Mouse (Mus musculus) adrenal gland, adult 8-10 months (tissue): ENCODE results near the gene Mettl23. TPM values are rescaled to one million over a fixed set of nuclear protein-coding genes. Genes with fewer than 3 reads are reported as not detected.
"Not testable (repeated sequence)": the region's sequence is repeated elsewhere in the genome, so short reads cannot be mapped to it uniquely, and the experiment has no call there.

ENCODE experiments used
- DNase-seq: peaks from one replicate; pipeline ENCODE4 v3.0.0; 2022
- total RNA-seq, 4 experiments: library from RNA; stranded (reverse); gene quantifications; 2 replicates each; pipeline ENCODE4 v1.2.4; 2022

Mettl23 gene
- total RNA-seq, 4 experiments from 2014 or later = 28.2 to 43.9 (median 32.6) TPM

DNA sequence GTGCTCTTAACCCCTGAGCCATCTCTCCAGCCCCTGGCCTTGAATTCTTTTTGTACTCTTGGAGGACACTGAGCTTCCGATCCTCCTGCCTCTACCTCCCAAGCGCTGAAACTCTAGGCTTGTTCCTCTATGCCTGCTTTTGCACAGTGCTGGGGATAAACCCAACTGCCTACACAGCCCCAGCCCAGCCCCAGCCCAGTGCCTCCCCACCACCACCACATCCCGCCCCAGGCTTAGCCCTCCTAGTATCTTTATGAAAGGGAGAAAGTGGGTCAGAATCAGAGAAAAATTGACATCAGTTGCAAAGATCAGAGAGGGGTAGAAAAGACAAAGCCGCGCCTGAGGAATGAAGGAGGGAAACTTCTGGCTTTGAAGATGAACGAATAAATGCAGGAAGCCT lies 41.0 kb downstream of the Mettl23 start:
- DNase-seq = no peak

DNA sequence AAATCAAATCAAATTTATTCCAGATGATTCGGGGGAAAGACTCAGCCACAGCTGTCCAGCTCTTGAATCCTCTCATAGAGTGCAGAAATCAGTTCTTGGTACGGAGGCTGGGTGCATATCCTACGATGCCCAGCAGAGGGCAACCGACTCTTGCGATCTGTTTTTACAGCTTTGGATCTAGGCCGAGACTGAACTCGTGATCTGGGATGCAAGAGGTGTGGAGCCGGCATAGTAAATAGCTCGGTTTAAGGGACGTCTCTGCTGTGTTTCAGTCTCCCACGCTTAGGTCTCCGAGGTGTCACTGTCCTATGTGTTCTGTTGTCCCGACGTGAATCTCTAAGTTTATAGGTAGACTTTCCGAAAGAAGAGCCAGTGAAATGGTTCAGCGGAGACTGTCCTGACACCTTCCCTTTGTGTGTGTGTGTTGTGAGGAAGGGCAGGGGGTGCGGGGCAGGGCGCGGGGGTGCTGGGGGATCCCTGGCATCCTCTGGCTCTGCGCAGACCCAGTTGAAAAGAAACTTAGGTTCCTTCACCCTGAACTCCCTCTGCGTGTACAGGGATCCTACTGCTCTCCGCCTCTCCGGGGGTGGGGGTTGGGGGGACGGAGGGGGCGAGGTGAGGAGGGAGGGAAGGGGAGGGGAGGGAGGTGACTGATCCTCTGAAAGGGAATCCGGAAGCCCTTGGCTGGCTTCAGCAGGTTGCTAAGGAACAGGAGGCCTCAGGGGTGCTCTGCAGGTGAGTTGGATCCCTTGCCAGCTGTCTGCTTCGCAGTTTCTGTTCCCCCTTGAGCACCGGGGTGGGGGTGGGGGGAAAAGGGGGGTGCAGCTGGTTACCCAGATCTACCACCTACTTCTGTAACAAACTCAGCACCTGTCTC lies 42.4 kb downstream of the Mettl23 start:
- peak; percentile 49 for DNase-seq

- DNase-seq = no peak
These were observed 44.1 kb downstream of the Mettl23 start for GRCm38 (mm10) chr11:116887136-116887535.

- no peak for DNase-seq
These were observed 50.7 kb downstream of the Mettl23 start for GRCm38 (mm10) chr11:116893532-116894442.

DNA sequence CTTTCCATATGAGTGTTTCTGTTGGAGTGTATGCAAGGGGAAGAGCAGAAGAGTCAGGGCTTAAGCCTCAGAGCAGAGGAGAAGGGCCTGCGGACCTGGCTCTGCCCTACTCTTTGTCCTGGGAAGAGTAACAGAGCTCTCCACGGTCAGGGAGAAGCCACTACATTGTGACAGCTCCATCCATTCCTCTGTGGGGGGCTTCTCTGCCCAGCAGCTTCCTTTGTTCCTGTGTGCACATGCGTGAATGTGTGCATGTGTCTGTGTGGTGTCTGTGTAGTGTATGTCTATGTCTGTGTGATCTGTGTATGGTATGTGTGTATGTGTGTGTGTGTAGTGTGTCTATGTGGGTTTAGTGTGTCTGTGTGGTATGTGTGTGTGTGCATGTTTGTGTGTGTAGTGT lies 52.3 kb downstream of the Mettl23 start:
- no peak for DNase-seq

- DNase-seq = no peak
These were observed 56.2 kb downstream of the Mettl23 start for GRCm38 (mm10) chr11:116899247-116899646.

DNA sequence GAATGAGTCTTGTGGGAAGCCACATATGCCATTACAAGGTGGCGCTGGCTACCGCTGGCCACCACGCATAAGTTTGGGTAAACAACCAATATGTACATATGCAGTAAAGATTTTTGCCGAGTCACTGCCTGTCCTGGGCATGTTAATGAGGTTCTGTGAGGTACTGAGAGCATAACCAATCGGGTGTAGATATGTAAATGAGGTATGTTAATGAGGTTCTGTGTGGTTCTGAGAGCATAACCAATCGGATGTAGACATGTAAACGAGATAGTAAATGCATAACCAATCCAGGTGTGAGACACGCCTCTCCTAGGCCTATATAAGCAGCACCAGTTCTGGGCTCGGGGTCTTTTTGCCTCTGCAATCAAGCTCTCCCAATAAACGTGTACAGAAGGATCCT lies 59.5 kb downstream of the Mettl23 start:
- DNase-seq = not testable (repeated sequence)

Other genes starting within 250 kb of the Mettl23 start
- gene Rhbdf2, start 216.3 kb upstream of the Mettl23 start, total RNA-seq = 10 to 100 TPM; 13.3 to 20.5 (median 15.0) TPM
- 10 to 100 TPM; 16.6 to 27.2 (median 22.8) TPM for gene Prcd, start 189.7 kb upstream of the Mettl23 start, total RNA-seq
- gene Cygb, start 189.0 kb upstream of the Mettl23 start, total RNA-seq = 10 to 100 TPM; 33.4 to 64.8 (median 48.2) TPM
- gene St6galnac1, start 67.8 kb upstream of the Mettl23 start, total RNA-seq = under 1 TPM in 3 of 4 experiments, not detected in 1; 0.17 to 0.99 (median 0.19) TPM
- 100 to 1,000 TPM in 2 of 4 experiments, 10 to 100 TPM in 2; 43.8 to 117 (median 81.5) TPM for gene Mxra7, start 15.2 kb upstream of the Mettl23 start, total RNA-seq
- gene Jmjd6, start 171 bp downstream of the Mettl23 start, total RNA-seq = 10 to 100 TPM; 31.8 to 41.1 (median 33.4) TPM
- gene Mfsd11, start 9.2 kb downstream of the Mettl23 start, total RNA-seq = 10 to 100 TPM; 45.7 to 69.2 (median 52.9) TPM
- gene Srsf2, start 9.8 kb downstream of the Mettl23 start, total RNA-seq = 100 to 1,000 TPM; 183 to 287 (median 255) TPM
- 1 to 10 TPM in 1 of 4 experiments, under 1 TPM in 3; 0.46 to 1.0 (median 0.77) TPM for gene Mgat5b, start 75.6 kb downstream of the Mettl23 start, total RNA-seq